Comparison of ENCODE assay signal across 8 mouse cellular contexts in genomic region chr4:57434705-57435360, GRCm38 (mm10). TPM values are rescaled to one million over a fixed set of nuclear protein-coding genes. Genes with fewer than 3 reads are reported as not detected.
A peak's percentile ranks its signal among the peaks of the same experiment; 100 is the strongest.
DNase-seq lines count a peak whose midpoint lies in the region; TF ChIP-seq lines count a peak whose summit lies in the region.

No protein-coding gene starts in this region.

- H3K27me3 ChIP-seq in hindbrain, embryonic 10.5 days (ENCODE audit: insufficient read depth, poor library complexity, severe bottlenecking): peaks cover 55% of the 10 kb centered on the region
- H3K27me3 ChIP-seq in thymus, adult 2 months (ENCODE audit: control insufficient read depth, insufficient read depth, low read length): peaks cover 5% of the 10 kb centered on the region

- H3K36me3 ChIP-seq in hindbrain, embryonic 10.5 days: no peaks in the 10 kb centered on the region
- H3K36me3 ChIP-seq in thymus, adult 2 months (ENCODE audit: control insufficient read depth, insufficient read depth, low read length): no peaks in the 10 kb centered on the region

- no peak for TF ChIP-seq POLR2A in thymus, adult 2 months (IDR thresholded peaks at IDR 0.05; ENCODE audit: control insufficient read depth, extremely low read depth, insufficient read depth, low read length, poor library complexity)

- TF ChIP-seq CTCF in layer of hippocampus, adult 2 months (conservative IDR thresholded peaks at IDR 0.05): no peak
- no peak for TF ChIP-seq CTCF in thymus, adult 2 months (IDR thresholded peaks at IDR 0.05; ENCODE audit: borderline replicate concordance, control insufficient read depth, extremely low read depth, insufficient read depth, low read length, poor library complexity)

- WGBS in hindbrain, embryonic 10.5 days: 22% methylated on average over 19 of the region's 19 CpGs
- 33% methylated on average over 19 of the region's 19 CpGs for WGBS in thymus, adult 2 months

- peak overlapping the region; percentile 82 for H3K4me3 ChIP-seq in layer of hippocampus, adult 2 months
- peak overlapping the region; percentile 79 for H3K4me3 ChIP-seq in hindbrain, embryonic 10.5 days
- H3K4me3 ChIP-seq in thymus, adult 2 months (ENCODE audit: control insufficient read depth, insufficient read depth, low read length): no peak overlapping the region

- peak in 1 of 2 experiments; percentile 30 for DNase-seq in layer of hippocampus, adult 2 months (ENCODE audit: low spot score in 2 of 2)
- DNase-seq in layer of hippocampus, adult 9-10 months (ENCODE audit: low spot score): no peak
- peak; percentile 40 to 46 for DNase-seq in cerebellum, postnatal 10 days
- peak; percentile 13 for DNase-seq in hindbrain, embryonic 10.5 days (ENCODE audit: low spot score)
- peak; percentile 6 for DNase-seq in mesoderm, embryonic 11.5 days (ENCODE audit: low read depth, low spot score)
- no peak for DNase-seq in adipocyte (ENCODE audit: low spot score)
- DNase-seq in spleen, postnatal 36 days (ENCODE audit: low spot score in 2 of 2): no peak
- DNase-seq in thymus, adult 2 months: no peak

- H3K4me1 ChIP-seq in hindbrain, embryonic 10.5 days (replicated peaks): peaks cover 25% of the 10 kb centered on the region
- H3K4me1 ChIP-seq in thymus, adult 2 months (replicated peaks; ENCODE audit: control insufficient read depth, insufficient read depth, low read length): peaks cover 12% of the 10 kb centered on the region; the same call in 1 of the 2 replicates

- H3K9me3 ChIP-seq in hindbrain, embryonic 10.5 days: no peaks in the 10 kb centered on the region

- peak overlapping the region; percentile 98 for H3K27ac ChIP-seq in layer of hippocampus, adult 2 months
- no peak overlapping the region for H3K27ac ChIP-seq in hindbrain, embryonic 10.5 days
- no peak overlapping the region for H3K27ac ChIP-seq in thymus, adult 2 months (ENCODE audit: control insufficient read depth, insufficient read depth, low read length)

RNA-seq across cellular contexts. Expression of gene Palm2, which starts 0.8 kb away (rescaled TPM):
- 10 to 100 TPM; 58.1 to 60.8 TPM for total RNA-seq in layer of hippocampus, adult 2 months (2021)
- polyA plus RNA-seq in hindbrain, embryonic 10.5 days (2016; fragmentation: Nextera tagmentation; extraction: Ambion mirVana): 2.3 and 2.4 TPM in 2 replicates
- 0.13 and 0.18 TPM in 2 replicates for polyA plus RNA-seq in thymus, adult 2 months (2012; rRNA removed)

Comparison
In these comparisons a context has a peak if more than half of its experiments do, and no peak if none do; other contexts are left out.
1. DNase-seq: peak in cerebellum, postnatal 10 days (2 of 2), hindbrain, embryonic 10.5 days (single experiment) and mesoderm, embryonic 11.5 days (single experiment); none in layer of hippocampus, adult 9-10 months (single experiment), adipocyte (single experiment), spleen, postnatal 36 days (0 of 2) and thymus, adult 2 months (single experiment).